ENCODE assay signal across 18 mouse cellular contexts in genomic region chr11:32409823-32410562, GRCm38 (mm10). TPM values are rescaled to one million over a fixed set of nuclear protein-coding genes. Genes with fewer than 3 reads are reported as not detected.
DNase-seq lines count a peak whose midpoint lies in the region; ATAC-seq and TF ChIP-seq lines count a peak whose summit lies in the region.
"Had no signal": no experiment of that assay in that cellular context is flagged by ENCODE, and none has a peak within 500 bp of the region (broad histone marks: within the 10 kb centered on the region; RNA-seq: fewer than 3 reads in every experiment).

No protein-coding gene starts in this region.

- in situ Hi-C loops in CH12.LX (cut with MboI; ENCODE audit: low pct_ligation_motif_present, low pct_unique_long_range_greater_than_20kb, low sequenced_read_pairs) = no loop called here

- TF ChIP-seq CTCF in CH12.LX (conservative IDR thresholded peaks at IDR 0.05 in 1 of 2, IDR thresholded peaks at IDR 0.05 in 1 of 2; ENCODE audit: low read depth in 2 of 2, low read length in 2 of 2) = no peak
- TF ChIP-seq CTCF in intestine, postnatal 0 days (IDR thresholded peaks at IDR 0.05; ENCODE audit: low read depth) = no peak

- no peaks in the 10 kb centered on the region for H3K79me2 ChIP-seq in CH12.LX (replicated peaks; ENCODE audit: control insufficient read depth, extremely low read depth, insufficient read depth, poor library complexity, severe bottlenecking)

- H3K36me3 ChIP-seq in hindbrain, embryonic 10.5 days = peaks cover 99% of the 10 kb centered on the region
- H3K36me3 ChIP-seq in hindbrain, embryonic 14.5 days (replicated peaks; ENCODE audit: control insufficient read depth, insufficient read depth) = peaks cover 54% of the 10 kb centered on the region
- no peaks in the 10 kb centered on the region for H3K36me3 ChIP-seq in liver, embryonic 16.5 days (ENCODE audit: control insufficient read depth, insufficient read depth)
- peaks cover 2% of the 10 kb centered on the region; the same call in 1 of the 2 replicates for H3K36me3 ChIP-seq in liver, embryonic 11.5 days (ENCODE audit: control insufficient read depth, insufficient read depth, low read length)
- peaks cover 0 to 72% of the 10 kb centered on the region in 2 experiments for H3K36me3 ChIP-seq in CH12.LX (replicated peaks in 1 of 2; ENCODE audit: control insufficient read depth in 1 of 2, insufficient read depth in 1 of 2, low read length in 1 of 2)
- peaks cover 10% of the 10 kb centered on the region for H3K36me3 ChIP-seq in intestine, postnatal 0 days (ENCODE audit: control insufficient read depth, insufficient read depth)
- H3K36me3 ChIP-seq: liver, embryonic 13.5 days had no signal

- dilution Hi-C loops in CH12.LX (cut with MboI; ENCODE audit: extremely low pct_ligation_motif_present, extremely low pct_unique_long_range_greater_than_20kb, low sequenced_read_pairs) = no loop called here

- no peak for TF ChIP-seq POLR2A in CH12.LX (IDR thresholded peaks at IDR 0.05; ENCODE audit: low read depth, low read length)

- TF ChIP-seq RAD21 in CH12.LX (IDR thresholded peaks at IDR 0.05; ENCODE audit: low read depth, low read length) = no peak

- peaks cover 22% of the 10 kb centered on the region for H3K4me1 ChIP-seq in hindbrain, embryonic 10.5 days (replicated peaks)
- no peaks in the 10 kb centered on the region for H3K4me1 ChIP-seq in hindbrain, embryonic 14.5 days (replicated peaks; ENCODE audit: control insufficient read depth, insufficient read depth, low read length)
- no peaks in the 10 kb centered on the region for H3K4me1 ChIP-seq in liver, embryonic 16.5 days (ENCODE audit: control insufficient read depth, low read depth, low read length)
- no peaks in the 10 kb centered on the region for H3K4me1 ChIP-seq in liver, embryonic 11.5 days (replicated peaks; ENCODE audit: control insufficient read depth, insufficient read depth, low read length)
- H3K4me1 ChIP-seq in CH12.LX (ENCODE audit: control insufficient read depth in 1 of 2, insufficient read depth in 2 of 2) = peaks cover 0 to 9% of the 10 kb centered on the region in 2 experiments; a peak in 2 of 4 replicates
- no peaks in the 10 kb centered on the region for H3K4me1 ChIP-seq in intestine, postnatal 0 days (replicated peaks; ENCODE audit: control insufficient read depth, insufficient read depth, low read length)
- H3K4me1 ChIP-seq: forebrain, embryonic 13.5 days; liver, embryonic 13.5 days had no signal

- intact Hi-C loops in left cerebral cortex, postnatal 25 days (cut with DNase I) = no loop called here

- no peak overlapping the region for H3K9ac ChIP-seq in hindbrain, embryonic 14.5 days
- no peak overlapping the region for H3K9ac ChIP-seq in liver, embryonic 16.5 days (ENCODE audit: low read depth, low read length)
- no peak overlapping the region for H3K9ac ChIP-seq in liver, embryonic 11.5 days (ENCODE audit: low read depth, low read length)
- no peak overlapping the region for H3K9ac ChIP-seq in CH12.LX (ENCODE audit: insufficient read depth, low read depth)
- no peak overlapping the region for H3K9ac ChIP-seq in intestine, postnatal 0 days (ENCODE audit: low read depth, low read length)
- H3K9ac ChIP-seq: forebrain, embryonic 13.5 days; liver, embryonic 13.5 days had no signal

- TF ChIP-seq EP300 in CH12.LX (IDR thresholded peaks at IDR 0.05; ENCODE audit: low read length) = 0 out of 2 replicates have a peak, but pooled peaks have one; percentile 16

- no peaks in the 10 kb centered on the region for H3K9me3 ChIP-seq in hindbrain, embryonic 10.5 days
- no peaks in the 10 kb centered on the region for H3K9me3 ChIP-seq in hindbrain, embryonic 14.5 days (ENCODE audit: control insufficient read depth, low read length)
- no peaks in the 10 kb centered on the region for H3K9me3 ChIP-seq in liver, embryonic 16.5 days (replicated peaks; ENCODE audit: control insufficient read depth, low read length)
- no peaks in the 10 kb centered on the region for H3K9me3 ChIP-seq in liver, embryonic 11.5 days (ENCODE audit: control insufficient read depth, low read length)
- H3K9me3 ChIP-seq in CH12.LX (replicated peaks; ENCODE audit: low read length) = no peaks in the 10 kb centered on the region
- no peaks in the 10 kb centered on the region for H3K9me3 ChIP-seq in intestine, postnatal 0 days (ENCODE audit: control insufficient read depth)
- H3K9me3 ChIP-seq: forebrain, embryonic 13.5 days; limb, embryonic 10.5 days; liver, embryonic 13.5 days had no signal

- ATAC-seq in hindbrain, embryonic 14.5 days (ENCODE audit: low FRiP score) = no peak
- ATAC-seq in liver, embryonic 16.5 days (ENCODE audit: low read depth) = 0 out of 2 replicates have a peak, but pooled peaks have one; percentile 11
- ATAC-seq in liver, embryonic 11.5 days (replicated peaks; ENCODE audit: low FRiP score) = no peak
- 0 out of 2 replicates have a peak, but pooled peaks have one; percentile 31 for ATAC-seq in intestine, postnatal 0 days
- ATAC-seq: forebrain, embryonic 13.5 days had no signal

- DNase-seq in hindbrain, embryonic 10.5 days (ENCODE audit: low spot score) = peak; percentile 9
- DNase-seq in hindbrain, embryonic 14.5 days (ENCODE audit: low spot score) = no peak
- DNase-seq in liver, embryonic 11.5 days (ENCODE audit: low spot score) = no peak
- peak; percentile 13 for DNase-seq in CH12.LX (ENCODE audit: extremely low read depth)
- DNase-seq in left cerebral cortex, postnatal 25 days (ENCODE audit: low spot score in 2 of 2) = no peak
- DNase-seq in adrenal gland, postnatal 14 days = no peak
- DNase-seq: adrenal gland, postnatal 36 days; cerebellum, postnatal 10 days; embryo, embryonic 11 days; heart, adult 18-20 months; kidney, adult 2 months; layer of hippocampus, postnatal 36 days; liver, embryonic 13.5 days had no signal

- 87% methylated on average over 11 of the region's 11 CpGs for WGBS in hindbrain, embryonic 10.5 days
- 82% methylated on average over 11 of the region's 11 CpGs for WGBS in hindbrain, embryonic 14.5 days
- 70% methylated on average over 11 of the region's 11 CpGs for WGBS in liver, embryonic 16.5 days (ENCODE audit: insufficient replicate concordance)
- 82% methylated on average over 11 of the region's 11 CpGs for WGBS in liver, embryonic 11.5 days
- WGBS in intestine, postnatal 0 days = 80% methylated on average over 11 of the region's 11 CpGs

- H3K27me3 ChIP-seq in hindbrain, embryonic 10.5 days (ENCODE audit: insufficient read depth, poor library complexity, severe bottlenecking) = no peaks in the 10 kb centered on the region
- H3K27me3 ChIP-seq in hindbrain, embryonic 14.5 days (ENCODE audit: control insufficient read depth, insufficient read depth, low read length) = no peaks in the 10 kb centered on the region
- no peaks in the 10 kb centered on the region for H3K27me3 ChIP-seq in liver, embryonic 16.5 days (ENCODE audit: control insufficient read depth, insufficient read depth, low read depth, low read length)
- no peaks in the 10 kb centered on the region for H3K27me3 ChIP-seq in liver, embryonic 11.5 days (replicated peaks; ENCODE audit: control insufficient read depth, insufficient read depth, low read length)
- no peaks in the 10 kb centered on the region for H3K27me3 ChIP-seq in CH12.LX (replicated peaks)
- no peaks in the 10 kb centered on the region for H3K27me3 ChIP-seq in intestine, postnatal 0 days (replicated peaks; ENCODE audit: control insufficient read depth, insufficient read depth, low read length)
- H3K27me3 ChIP-seq: forebrain, embryonic 13.5 days; liver, embryonic 13.5 days had no signal

- no peak overlapping the region for H3K4me2 ChIP-seq in hindbrain, embryonic 14.5 days (replicated peaks)
- no peak overlapping the region for H3K4me2 ChIP-seq in liver, embryonic 16.5 days (ENCODE audit: low read depth, low read length)
- H3K4me2 ChIP-seq in liver, embryonic 11.5 days = no peak overlapping the region
- no peak overlapping the region for H3K4me2 ChIP-seq in CH12.LX (ENCODE audit: insufficient read depth, low read depth, poor library complexity, severe bottlenecking)
- H3K4me2 ChIP-seq in intestine, postnatal 0 days (replicated peaks; ENCODE audit: low read depth) = no peak overlapping the region
- H3K4me2 ChIP-seq: forebrain, embryonic 13.5 days; liver, embryonic 13.5 days had no signal

- 0 out of 2 replicates have a peak overlapping the region, but pooled peaks have one; percentile 12 for H3K27ac ChIP-seq in hindbrain, embryonic 10.5 days
- no peak overlapping the region for H3K27ac ChIP-seq in hindbrain, embryonic 14.5 days
- H3K27ac ChIP-seq in liver, embryonic 16.5 days (ENCODE audit: low read length) = no peak overlapping the region
- no peak overlapping the region for H3K27ac ChIP-seq in liver, embryonic 11.5 days (ENCODE audit: low read depth, low read length)
- H3K27ac ChIP-seq in CH12.LX (ENCODE audit: insufficient read depth, low read depth) = no peak overlapping the region
- no peak overlapping the region for H3K27ac ChIP-seq in intestine, postnatal 0 days (ENCODE audit: low read depth, low read length)
- H3K27ac ChIP-seq: forebrain, embryonic 13.5 days; limb, embryonic 10.5 days; liver, embryonic 13.5 days had no signal

- H3K4me3 ChIP-seq in hindbrain, embryonic 10.5 days = no peak overlapping the region
- H3K4me3 ChIP-seq in hindbrain, embryonic 14.5 days (replicated peaks; ENCODE audit: low read length) = no peak overlapping the region
- no peak overlapping the region for H3K4me3 ChIP-seq in liver, embryonic 16.5 days (ENCODE audit: low read depth, low read length)
- no peak overlapping the region for H3K4me3 ChIP-seq in liver, embryonic 11.5 days (ENCODE audit: low read depth, low read length)
- no peak overlapping the region for H3K4me3 ChIP-seq in CH12.LX (replicated peaks in 1 of 3; ENCODE audit: low read depth in 2 of 3, low read length in 2 of 3, poor library complexity in 1 of 3)
- no peak overlapping the region for H3K4me3 ChIP-seq in intestine, postnatal 0 days (ENCODE audit: low read depth, low read length)
- H3K4me3 ChIP-seq: forebrain, embryonic 13.5 days; limb, embryonic 10.5 days; liver, embryonic 13.5 days; myocyte had no signal

TF ChIP-seq in CH12.LX, 34 proteins besides CTCF, POLR2A, EP300 and RAD21 (continues in another document):
- TF ChIP-seq BHLHE40 (IDR thresholded peaks at IDR 0.05; ENCODE audit: low read depth, low read length) (peak; percentile 94), MXI1 (IDR thresholded peaks at IDR 0.05; ENCODE audit: low read depth, low read length) (no peak), IRF4 (IDR thresholded peaks at IDR 0.05; ENCODE audit: low read depth, low read length) (peak; percentile 73)

RNA-seq across cellular contexts. Expression of gene Ubtd2, which starts 45.2 kb away (rescaled TPM):
- polyA plus RNA-seq in hindbrain, embryonic 10.5 days (2016; fragmentation: Nextera tagmentation; extraction: Ambion mirVana) = 55.6 and 66.4 TPM in 2 replicates
- 53.7 and 55.9 TPM in 2 replicates for polyA plus RNA-seq in hindbrain, embryonic 14.5 days (2014; fragmentation: Nextera tagmentation; extraction: Ambion mirVana)
- 3.8 and 4.5 TPM in 2 replicates for polyA plus RNA-seq in liver, embryonic 16.5 days (2015; fragmentation: Nextera tagmentation; extraction: Ambion mirVana)
- polyA plus RNA-seq in liver, embryonic 11.5 days (2014; fragmentation: Nextera tagmentation; extraction: Ambion mirVana) = 21.1 and 23.2 TPM in 2 replicates
- total RNA-seq in CH12.LX (2012; rRNA removed) (10.3 and 13.4 TPM in 2 replicates), CH12.LX (2014; rRNA removed) (17.8 and 21.4 TPM in 2 replicates)
- 17.4 and 18.2 TPM in 2 replicates for polyA plus RNA-seq in CH12.LX (2012; ENCODE audit: insufficient read length, low read depth)
- 7.1 and 7.9 TPM in 2 replicates for polyA plus RNA-seq in intestine, postnatal 0 days (2015; fragmentation: Nextera tagmentation; extraction: Ambion mirVana)
- 10 to 100 TPM; 52.9 to 65.0 TPM for total RNA-seq in left cerebral cortex, postnatal 25 days (2021)
- total RNA-seq in adrenal gland, postnatal 14 days (2021) = 17.3 and 17.4 TPM in 2 replicates

Comparison
In these comparisons a context has a peak if more than half of its experiments do, and no peak if none do; other contexts are left out.
1. DNase-seq: peak in hindbrain, embryonic 10.5 days (single experiment) and CH12.LX (single experiment); none in hindbrain, embryonic 14.5 days (single experiment), liver, embryonic 11.5 days (single experiment), left cerebral cortex, postnatal 25 days (0 of 2) and adrenal gland, postnatal 14 days (single experiment).
2. ATAC-seq: peak in liver, embryonic 16.5 days (single experiment) and intestine, postnatal 0 days (single experiment); none in hindbrain, embryonic 14.5 days (single experiment) and liver, embryonic 11.5 days (single experiment).